Mouse (Mus musculus) left cerebral cortex, adult 2 months (tissue): ENCODE data around the gene Nnmt. TPM values are rescaled to one million over a fixed set of nuclear protein-coding genes. Genes with fewer than 3 reads are reported as not detected.

Experiments used
- DNase-seq, 2 experiments: peaks; one replicate each; pipeline ENCODE4 v3.0.0; 2021 to 2022; ENCODE audit warnings: low spot score in 2 of 2, mixed read lengths in 1 of 2; ENCODE audit errors: extremely low spot score in 1 of 2
- H3K27ac ChIP-seq: fragments of 200-600 bp; 2 replicates; pipeline ENCODE4 v1.8.1; 2022
- H3K4me3 ChIP-seq: fragments of 200-600 bp; 2 replicates; pipeline ENCODE4 v1.8.1; 2022
- CTCF ChIP-seq: fragments of 200-600 bp; IDR thresholded peaks from 2 replicates; pipeline ENCODE4 v1.8.1; 2022; ENCODE audit warnings: antibody characterized with exemption, mild to moderate bottlenecking, moderate library complexity
- intact Hi-C: fragments of 180-260 bp; cut with DNase I; formaldehyde crosslinking; loops from one replicate; pipeline ENCODE4 v1.15.1; 2025
- total RNA-seq, 2 experiments: library from RNA; stranded (reverse); gene quantifications; 2 replicates each; pipeline ENCODE4 v1.2.3; 2021

Gene Nnmt
- total RNA-seq, 2 experiments from 2014 or later: 0.57 to 1.4 TPM

DNA sequence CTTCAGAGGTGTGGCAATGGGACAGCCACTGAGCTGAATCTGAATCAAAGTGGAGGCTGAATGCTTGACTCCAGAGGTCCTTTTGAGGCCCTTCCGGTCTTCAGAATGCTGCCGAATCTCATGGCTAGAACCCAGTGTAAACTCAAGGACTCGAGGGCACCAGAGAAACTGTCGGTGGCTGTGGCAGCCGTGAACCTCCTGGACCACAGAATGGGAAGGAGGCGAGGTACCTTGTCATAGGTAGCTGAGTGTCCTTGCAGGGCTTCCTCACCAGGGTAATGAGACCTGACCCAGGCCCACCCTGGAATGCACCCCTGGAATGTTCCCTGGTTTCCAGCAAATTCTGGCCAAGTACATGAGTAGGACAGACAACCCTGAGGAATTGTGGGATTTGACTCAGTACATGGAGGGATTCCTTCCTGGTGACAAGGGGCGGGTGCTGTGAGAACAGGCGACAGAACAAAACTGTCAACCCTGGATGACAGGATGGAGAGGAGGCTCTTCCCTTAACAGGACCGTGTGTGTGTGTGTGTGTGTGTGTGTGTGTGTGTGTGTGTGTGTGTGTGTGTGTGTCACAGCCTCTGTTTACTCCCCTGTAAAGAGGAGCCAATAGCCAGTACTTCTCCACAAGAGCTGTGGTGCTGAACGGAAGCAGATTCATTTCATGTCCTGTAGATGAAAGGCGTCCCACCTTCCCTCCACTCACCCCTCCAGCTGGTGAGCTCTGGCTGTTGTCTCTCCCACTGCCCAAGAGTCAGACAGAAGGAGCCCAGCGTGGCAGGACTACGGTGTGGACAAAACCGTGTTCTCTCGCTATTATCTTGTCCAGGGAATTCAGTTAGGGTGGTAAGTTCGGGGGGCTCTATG is 42.1 kb upstream of the Nnmt start:
- H3K27ac ChIP-seq: peak overlapping the region; percentile 34; the same call in 1 of the 2 replicates
- no peak overlapping the region for H3K4me3 ChIP-seq
- intact Hi-C loops: loop anchor here (1.0 to 5.0 kb wide), 5 partner anchors 75 to 325 kb away; no protein-coding TSS in a partner anchor
- no peak for TF ChIP-seq CTCF
- DNase-seq: peak in 1 of 2 experiments; percentile 16

- intact Hi-C loops: loop anchor here (1.0 to 5.0 kb wide), 5 partner anchors 76 to 326 kb away; no protein-coding TSS in a partner anchor
- peak; percentile 68 to 72 for DNase-seq
- no peak; the same call in none of the 2 replicates for TF ChIP-seq CTCF
- Histone ChIP-seq H3K27ac (no peak overlapping the region), H3K4me3 (no peak overlapping the region)
Observed at GRCm38 (mm10) chr9:48646251-48646650, 41.3 kb upstream of the Nnmt start.

DNA sequence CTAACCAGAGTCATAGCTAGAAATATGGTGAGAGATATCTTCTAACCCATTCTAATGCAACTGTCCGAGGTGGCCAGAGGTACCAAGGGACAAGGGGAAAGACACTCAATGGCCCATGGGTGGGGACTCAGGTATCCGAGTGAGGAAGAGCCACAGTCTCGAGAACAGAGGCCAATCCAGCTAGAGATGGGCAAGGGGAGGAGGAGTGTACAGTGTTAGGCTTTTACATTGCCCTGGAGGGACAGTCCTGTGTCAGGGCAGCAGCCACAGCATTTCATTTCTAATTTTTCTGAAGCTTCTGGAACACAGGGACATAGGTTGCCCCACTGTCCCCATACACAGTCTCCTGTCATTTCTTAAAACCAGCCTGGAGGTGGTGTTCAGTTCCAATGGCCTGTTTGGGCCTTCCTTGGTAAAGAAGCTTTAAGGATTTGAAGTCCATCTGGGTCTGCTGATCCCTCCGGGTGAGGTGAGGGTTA is 40.7 kb upstream of the Nnmt start:
- Histone ChIP-seq H3K4me3 (no peak overlapping the region), H3K27ac (no peak overlapping the region)
- no peak for DNase-seq
- no peak for TF ChIP-seq CTCF
- intact Hi-C loops: loop anchor here (1.0 to 5.0 kb wide), 6 partner anchors 77 to 406 kb away; no protein-coding TSS in a partner anchor

DNA sequence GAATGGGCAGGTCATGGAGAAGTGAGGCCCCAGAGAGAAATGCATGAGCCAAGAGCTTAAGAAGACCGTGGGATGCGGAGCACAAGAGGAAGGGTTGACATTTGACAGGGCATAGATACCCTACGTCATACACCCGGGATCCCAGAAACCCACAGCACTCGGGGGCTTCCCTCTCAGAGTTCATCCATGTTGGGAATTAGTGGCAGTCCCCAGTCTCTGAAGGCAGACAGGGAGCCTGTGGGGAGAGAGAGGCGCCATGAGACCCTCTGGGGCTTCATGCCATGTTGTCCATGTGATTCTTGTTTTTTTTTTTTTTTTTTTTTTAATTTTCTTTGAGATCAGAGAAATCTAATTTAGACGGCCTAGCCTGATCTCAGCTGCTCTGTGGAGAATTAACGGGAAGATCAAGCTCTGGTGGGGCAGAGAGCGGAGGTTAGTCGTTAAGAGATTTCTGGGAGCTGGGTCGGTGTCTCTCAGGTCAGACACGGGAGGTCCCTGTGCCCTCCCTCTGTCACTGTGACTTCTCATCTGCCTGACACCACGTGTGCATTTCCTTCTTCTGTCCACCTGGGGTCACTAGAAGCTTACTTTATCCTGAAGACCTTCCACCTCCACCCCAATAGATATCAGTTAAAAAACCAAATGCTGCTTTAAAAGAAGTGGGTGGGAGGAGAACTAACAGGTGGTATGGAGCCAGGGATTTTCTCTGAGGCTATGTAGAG is 40.1 kb upstream of the Nnmt start:
- intact Hi-C loops: loop anchor here (1.0 to 5.0 kb wide), 4 partner anchors 77 to 842 kb away; partner anchors contain the start of gene Ttc12
- peak; percentile 73 for TF ChIP-seq CTCF
- peak; percentile 30 to 32 for DNase-seq
- Histone ChIP-seq H3K27ac (no peak overlapping the region), H3K4me3 (no peak overlapping the region)

GRCm38 (mm10) chr9:48644376-48644775 is 39.4 kb upstream of the Nnmt start:
- DNase-seq: peak in 1 of 2 experiments; percentile 7
- intact Hi-C loops: loop anchor here (5.0 kb wide), 1 partner anchor 843 kb away; the partner anchor contains the start of gene Ttc12
- Histone ChIP-seq H3K27ac (no peak overlapping the region), H3K4me3 (no peak overlapping the region)
- peak; percentile 9; the same call in 1 of the 2 replicates for TF ChIP-seq CTCF

GRCm38 (mm10) chr9:48641636-48642035 is 36.7 kb upstream of the Nnmt start:
- TF ChIP-seq CTCF: no peak
- no peak overlapping the region for H3K27ac ChIP-seq
- no peak overlapping the region for H3K4me3 ChIP-seq
- intact Hi-C loops: loop anchor here (5.0 kb wide), 1 partner anchor 846 kb away; the partner anchor contains the start of gene Ttc12
- peak in 1 of 2 experiments; percentile 4 for DNase-seq

- Histone ChIP-seq H3K27ac (no peak overlapping the region), H3K4me3 (no peak overlapping the region)
- DNase-seq: peak in 1 of 2 experiments; percentile 2
- no peak for TF ChIP-seq CTCF
- intact Hi-C loops: loop anchor here (5.0 kb wide), 1 partner anchor 846 kb away; the partner anchor contains the start of gene Ttc12
Observed at GRCm38 (mm10) chr9:48640881-48641280, 35.9 kb upstream of the Nnmt start.

- intact Hi-C loops: no loop called here
- DNase-seq: peak in 1 of 2 experiments; percentile 9
- 0 out of 2 replicates have a peak overlapping the region, but pooled peaks have one; percentile 9 for H3K4me3 ChIP-seq
- TF ChIP-seq CTCF: no peak
- no peak overlapping the region for H3K27ac ChIP-seq
Observed at GRCm38 (mm10) chr9:48638176-48638803, 33.3 kb upstream of the Nnmt start.

DNA sequence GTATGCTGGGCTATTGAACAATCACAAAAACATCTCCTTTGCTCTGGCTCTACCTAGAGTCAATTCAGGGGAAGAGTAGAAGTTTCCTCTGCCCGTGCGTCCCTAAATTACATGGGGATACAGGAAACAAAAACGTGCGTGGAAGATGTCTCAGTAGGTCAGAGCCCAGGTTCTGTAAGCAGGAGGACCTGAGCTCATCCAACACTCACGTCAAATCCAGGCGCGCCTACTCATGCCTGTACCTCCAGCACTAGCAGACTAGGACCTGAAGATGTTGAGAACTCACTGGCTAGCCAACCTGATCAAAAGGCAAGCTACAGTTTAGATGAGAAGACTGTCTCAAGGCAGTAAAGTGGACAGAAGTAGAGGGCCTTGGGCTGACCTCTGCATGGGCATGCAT is 32.2 kb upstream of the Nnmt start:
- TF ChIP-seq CTCF: no peak
- no peak overlapping the region for H3K4me3 ChIP-seq
- intact Hi-C loops: no loop called here
- peak in 1 of 2 experiments; percentile 5 for DNase-seq
- H3K27ac ChIP-seq: no peak overlapping the region

DNA sequence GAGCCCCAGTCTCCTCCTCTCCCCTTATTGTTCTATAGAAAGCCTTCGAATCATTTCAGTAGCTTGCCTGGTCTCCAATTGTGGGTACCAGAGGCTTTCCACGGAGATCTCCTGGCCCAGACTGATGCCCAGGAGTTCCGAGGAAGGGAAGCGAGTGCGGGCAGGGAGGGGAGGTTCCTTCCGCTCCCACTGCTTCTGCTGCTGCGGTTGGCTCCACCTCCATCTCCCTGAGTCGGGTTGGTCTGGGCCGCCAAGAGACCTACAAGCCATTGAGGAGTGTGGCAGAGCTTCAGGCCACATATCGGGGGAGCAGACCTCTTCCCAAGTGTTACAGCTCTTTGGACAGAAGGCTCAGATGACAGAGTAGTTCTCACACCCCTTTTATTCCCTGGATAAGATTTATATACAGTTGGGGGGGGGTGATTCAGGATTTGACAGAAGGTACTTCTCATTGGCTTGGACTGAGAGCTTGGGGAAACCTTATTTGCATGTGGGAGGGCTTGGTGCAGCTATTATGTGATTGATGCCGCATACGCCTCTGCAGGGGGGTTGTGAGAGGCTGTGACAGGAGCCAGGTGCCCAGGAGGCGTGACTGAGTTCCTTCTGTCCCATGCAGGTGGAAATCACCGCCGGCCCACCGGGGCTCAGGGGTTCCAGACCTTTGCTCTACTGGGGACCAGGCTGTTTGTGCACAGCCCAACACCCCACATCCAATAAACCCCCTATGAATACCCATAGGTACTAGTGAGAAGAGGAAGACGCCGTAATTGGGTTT is 30.8 kb upstream of the Nnmt start:
- DNase-seq: peak in 1 of 2 experiments; percentile 3
- H3K4me3 ChIP-seq: no peak overlapping the region
- TF ChIP-seq CTCF: no peak
- intact Hi-C loops: no loop called here
- no peak overlapping the region for H3K27ac ChIP-seq
